Mouse (Mus musculus) olfactory bulb, adult 2 months (tissue): Measurements from ENCODE around the gene Mga.

ENCODE experiments used
- CTCF ChIP-seq: fragments of 200-500 bp; IDR thresholded peaks from 2 replicates; pipeline ENCODE4 v1.5.1; 2012; ENCODE audit warnings: low read depth, mild to moderate bottlenecking, low read length, moderate library complexity; ENCODE audit not compliant: insufficient read depth
- POLR2A ChIP-seq: fragments of 200-500 bp; IDR thresholded peaks from 2 replicates; pipeline ENCODE4 v1.6.1; 2012; ENCODE audit warnings: mild to moderate bottlenecking, low read depth, low read length, moderate library complexity; ENCODE audit not compliant: insufficient read depth

DNA sequence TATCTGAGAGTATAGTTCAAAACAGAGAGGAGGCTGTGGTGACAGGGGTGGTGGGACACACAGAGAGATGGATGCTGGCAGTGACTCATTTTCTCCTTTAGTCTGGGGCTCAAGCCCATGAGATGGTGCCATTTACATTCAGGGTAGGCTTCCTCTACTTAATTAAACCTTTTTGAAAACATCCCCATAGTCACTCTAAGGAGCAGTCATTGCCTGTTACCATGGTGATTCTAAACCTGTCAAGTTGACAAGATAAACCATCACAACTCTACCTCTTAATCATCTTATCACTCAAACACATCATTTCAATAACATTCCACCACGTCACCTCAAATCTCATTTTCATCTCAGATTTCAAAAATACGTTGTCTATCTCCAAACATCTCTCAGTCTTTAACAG, 106.9 kb downstream of the Mga start:
- TF ChIP-seq CTCF = no peak
- no peak for TF ChIP-seq POLR2A
